Mouse (Mus musculus) heart, embryonic 11.5 days (tissue): ENCODE results near the gene Trove2. TPM values are rescaled to one million over a fixed set of nuclear protein-coding genes. Genes with fewer than 3 reads are reported as not detected.
"Not testable (repeated sequence)": the region's sequence is repeated elsewhere in the genome, so short reads cannot be mapped to it uniquely, and the experiment has no call there.

ENCODE experiments used
- ATAC-seq: fragments of 200-750 bp; cut with Nextera tagmentation; replicated peaks from 2 replicates; pipeline ENCODE4 v1.8.0; 2017; ENCODE audit warnings: moderate library complexity; ENCODE audit not compliant: insufficient number of reproducible peaks, low FRiP score, low TSS enrichment
- H3K27ac ChIP-seq: fragments of 300-500 bp; sonication (generic); 2 replicates; pipeline ENCODE4 v1.5.1; 2014; ENCODE audit warnings: mild to moderate bottlenecking, low read depth, low read length
- H3K27me3 ChIP-seq: fragments of 300-500 bp; sonication (generic); 2 replicates; pipeline ENCODE4 v1.6.1; 2014; ENCODE audit warnings: mild to moderate bottlenecking, low read length, mixed read lengths; ENCODE audit not compliant: control insufficient read depth, insufficient read depth
- H3K36me3 ChIP-seq: fragments of 300-500 bp; sonication (generic); 2 replicates; pipeline ENCODE4 v1.6.1; 2014; ENCODE audit warnings: mild to moderate bottlenecking, low read length, moderate library complexity, mixed read lengths; ENCODE audit not compliant: control insufficient read depth, insufficient read depth
- H3K4me1 ChIP-seq: fragments of 300-500 bp; sonication (generic); 2 replicates; pipeline ENCODE4 v1.6.1; 2014; ENCODE audit warnings: low read length; ENCODE audit not compliant: control insufficient read depth, insufficient read depth
- H3K4me2 ChIP-seq: fragments of 300-500 bp; sonication (generic); 2 replicates; pipeline ENCODE4 v1.6.1; 2014; ENCODE audit warnings: mild to moderate bottlenecking, moderate library complexity
- H3K4me3 ChIP-seq: fragments of 300-500 bp; sonication (generic); 2 replicates; pipeline ENCODE4 v1.5.1; 2014; ENCODE audit warnings: low read depth, low read length
- H3K9ac ChIP-seq: fragments of 300-500 bp; sonication (generic); 2 replicates; pipeline ENCODE4 v1.6.1; 2014; ENCODE audit warnings: mild to moderate bottlenecking, low read depth, low read length, moderate library complexity
- H3K9me3 ChIP-seq: fragments of 300-500 bp; sonication (generic); replicated peaks from 2 replicates; pipeline ENCODE4 v1.6.1; 2016; ENCODE audit warnings: low read length; ENCODE audit not compliant: control insufficient read depth
- WGBS: fragments of 180-500 bp; shearing (Covaris S2); extraction: QIAGEN DNeasy Blood & Tissue Kit; methylation state at CpG from one replicate; pipeline ENCODE4 v1.1.7; 2014; ENCODE audit not compliant: insufficient replicate concordance; 5-methylcytosine and 5-hydroxymethylcytosine counted together
- polyA plus RNA-seq: library from polyadenylated mRNA; unstranded; fragments of >200 nt; fragmentation: Nextera tagmentation; extraction: Ambion mirVana; gene quantifications from 2 replicates; pipeline ENCODE4 v1.2.1, GENCODE M21; 2014

The Trove2 gene
- polyA plus RNA-seq, 1 experiment from 2014 or later: 13.2 TPM

DNA sequence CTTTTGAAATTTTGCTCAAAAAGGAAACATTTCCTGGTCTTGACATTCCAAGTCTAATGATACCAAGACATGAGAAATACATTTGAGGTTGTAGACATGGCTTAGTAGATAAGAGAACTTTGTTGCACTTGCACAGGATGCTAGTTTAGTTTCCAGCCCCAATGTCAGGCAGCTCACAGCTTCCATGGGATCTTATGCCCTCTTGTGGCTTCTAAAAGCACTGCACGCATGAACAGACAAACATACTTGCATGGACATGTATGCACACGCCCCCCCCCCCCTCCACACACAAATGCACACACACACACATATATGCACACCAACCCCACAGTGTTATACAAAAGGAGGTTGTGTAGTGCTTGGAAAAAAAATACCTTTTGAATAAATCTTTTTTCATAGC lies 46.0 kb downstream of the Trove2 start:
- Histone ChIP-seq H3K4me3 (no peak overlapping the region), H3K4me2 (no peak overlapping the region), H3K9ac (no peak overlapping the region), H3K36me3 (no peaks in the 10 kb centered on the region), H3K9me3 (no peaks in the 10 kb centered on the region), H3K27me3 (no peaks in the 10 kb centered on the region), H3K27ac (no peak overlapping the region), H3K4me1 (no peaks in the 10 kb centered on the region)
- ATAC-seq: no peak
- 71% methylated on average over 2 of the region's 2 CpGs for WGBS

- no peak overlapping the region for H3K4me3 ChIP-seq
- ATAC-seq: no peak
- no peak overlapping the region for H3K9ac ChIP-seq
- no peaks in the 10 kb centered on the region for H3K9me3 ChIP-seq
- no peaks in the 10 kb centered on the region for H3K36me3 ChIP-seq
- WGBS: 67% methylated on average over 9 of the region's 9 CpGs
- H3K27ac ChIP-seq: no peak overlapping the region
- H3K4me2 ChIP-seq: no peak overlapping the region
- H3K27me3 ChIP-seq: no peaks in the 10 kb centered on the region
- no peaks in the 10 kb centered on the region for H3K4me1 ChIP-seq
Observed at GRCm38 (mm10) chr1:143727701-143728445, 49.0 kb downstream of the Trove2 start.

- H3K27me3 ChIP-seq: no peaks in the 10 kb centered on the region
- no peak for ATAC-seq
- H3K4me3 ChIP-seq: no peak overlapping the region
- H3K9me3 ChIP-seq: no peaks in the 10 kb centered on the region
- no peaks in the 10 kb centered on the region for H3K36me3 ChIP-seq
- no peaks in the 10 kb centered on the region for H3K4me1 ChIP-seq
- no peak overlapping the region for H3K4me2 ChIP-seq
- no peak overlapping the region for H3K9ac ChIP-seq
- WGBS: 54% methylated on average over 5 of the region's 5 CpGs
- no peak overlapping the region for H3K27ac ChIP-seq
Observed at GRCm38 (mm10) chr1:143724456-143725064, 52.3 kb downstream of the Trove2 start.

- H3K27me3 ChIP-seq, H3K36me3 ChIP-seq, H3K9me3 ChIP-seq, H3K9ac ChIP-seq, H3K4me3 ChIP-seq, H3K27ac ChIP-seq, H3K4me2 ChIP-seq, H3K4me1 ChIP-seq, ATAC-seq: not testable (repeated sequence)
- WGBS: no CpG with 5 or more reads among the region's 2 CpGs
Observed at GRCm38 (mm10) chr1:143716038-143716437, 60.8 kb downstream of the Trove2 start, which contains the start of gene Glrx2. Glrx2 (plus strand) TSS chr1:143716338.

GRCm38 (mm10) chr1:143710627-143710976 lies 66.3 kb downstream of the Trove2 start:
- no peak for ATAC-seq
- no peak overlapping the region for H3K9ac ChIP-seq
- 23% methylated on average over 5 of the region's 5 CpGs for WGBS

DNA sequence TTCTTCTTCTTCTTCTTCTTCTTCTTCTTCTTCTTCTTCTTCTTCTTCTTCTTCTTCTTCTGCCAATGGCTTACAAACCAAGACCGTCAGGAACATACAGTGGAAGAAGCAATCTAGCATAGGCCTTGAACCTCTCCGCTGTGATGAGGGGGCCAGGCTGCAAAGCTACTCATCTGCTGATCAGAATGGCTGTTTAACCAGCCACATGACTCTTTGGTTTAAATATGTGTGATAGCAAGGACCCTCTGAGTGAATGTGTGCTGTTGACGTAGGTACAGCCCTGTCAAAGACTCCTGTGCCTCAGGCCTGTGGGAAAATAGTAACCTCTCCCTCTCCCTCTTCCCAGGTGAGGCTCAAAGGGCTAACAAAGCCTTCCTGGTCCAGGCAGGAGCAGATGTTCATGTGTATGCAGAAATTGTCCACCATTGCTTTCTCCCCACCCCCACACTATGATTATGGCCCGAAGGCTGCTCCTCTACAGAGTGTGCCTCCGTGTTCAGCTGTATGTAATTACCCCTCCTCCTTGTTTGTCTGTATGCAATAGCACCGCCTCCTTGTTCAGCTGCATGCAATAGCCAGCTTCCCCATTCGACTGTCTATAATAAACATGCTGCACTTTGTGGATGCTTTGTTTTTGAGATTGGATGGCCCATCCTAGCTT lies 66.8 kb downstream of the Trove2 start:
- no peak for ATAC-seq
- no peak overlapping the region for H3K27ac ChIP-seq

More at GRCm38 (mm10) chr1:143710627-143710976, 66.3 kb downstream of the Trove2 start:
- H3K9me3 ChIP-seq: no peaks in the 10 kb centered on the region
- H3K36me3 ChIP-seq: no peaks in the 10 kb centered on the region
- peaks cover 4% of the 10 kb centered on the region; the same call in 1 of the 2 replicates for H3K4me1 ChIP-seq
- no peak overlapping the region for H3K27ac ChIP-seq
- H3K4me3 ChIP-seq: no peak overlapping the region
- H3K27me3 ChIP-seq: no peaks in the 10 kb centered on the region
- H3K4me2 ChIP-seq: no peak overlapping the region

DNA sequence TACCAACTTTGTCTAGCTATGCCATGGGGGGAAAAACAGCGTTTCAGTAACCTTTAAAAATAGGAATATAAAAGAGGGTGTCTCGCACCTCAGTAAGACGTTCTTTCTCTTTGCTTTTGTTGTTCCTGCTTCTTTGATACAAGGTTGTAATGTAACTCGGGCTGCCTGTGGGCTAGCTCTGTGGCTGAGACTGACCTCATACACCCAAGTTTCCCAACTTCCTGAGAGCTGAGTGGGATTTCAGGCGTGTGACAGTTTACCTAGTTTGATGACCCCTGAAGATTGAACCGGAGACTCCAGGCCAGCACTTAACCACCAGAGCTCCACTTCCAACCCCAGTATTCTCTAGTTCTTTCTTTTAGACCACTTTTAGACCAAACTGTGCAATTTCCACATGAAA lies 68.5 kb downstream of the Trove2 start:
- Histone ChIP-seq H3K4me2 (no peak overlapping the region), H3K27me3 (no peaks in the 10 kb centered on the region), H3K9ac (no peak overlapping the region), H3K36me3 (no peaks in the 10 kb centered on the region), H3K4me3 (no peak overlapping the region), H3K27ac (no peak overlapping the region), H3K9me3 (no peaks in the 10 kb centered on the region), H3K4me1 (peaks cover 4% of the 10 kb centered on the region; the same call in 1 of the 2 replicates)
- no peak for ATAC-seq
- 74% methylated on average over 6 of the region's 6 CpGs for WGBS

More for the DNA sequence above, 66.8 kb downstream of the Trove2 start:
- Histone ChIP-seq H3K4me1 (peaks cover 4% of the 10 kb centered on the region; the same call in 1 of the 2 replicates), H3K9ac (no peak overlapping the region), H3K4me2 (no peak overlapping the region), H3K27me3 (no peaks in the 10 kb centered on the region), H3K36me3 (no peaks in the 10 kb centered on the region), H3K9me3 (no peaks in the 10 kb centered on the region), H3K4me3 (no peak overlapping the region)
- 69% methylated on average over 7 of the region's 7 CpGs for WGBS

DNA sequence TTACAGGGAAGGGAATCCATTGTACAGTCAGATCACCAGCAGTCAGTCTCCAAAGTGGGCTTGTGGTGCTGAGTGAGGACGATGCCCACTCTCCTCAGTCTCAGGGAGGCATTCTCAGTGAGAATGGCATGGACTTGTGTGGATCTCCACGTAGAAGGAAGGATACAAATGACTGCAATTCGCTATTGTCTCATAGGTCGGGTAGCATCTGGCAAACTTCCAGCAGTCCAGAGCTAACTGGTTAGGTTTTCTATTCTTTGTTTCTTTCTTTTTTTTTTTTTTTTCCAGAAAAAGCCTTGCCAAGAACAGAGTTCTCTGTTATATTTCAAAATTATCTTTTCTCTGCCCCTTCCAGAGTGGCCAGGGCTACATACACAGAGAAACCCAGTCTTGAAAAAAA lies 69.9 kb downstream of the Trove2 start:
- Histone ChIP-seq H3K27me3 (no peaks in the 10 kb centered on the region), H3K4me1 (peaks cover 4% of the 10 kb centered on the region; the same call in 1 of the 2 replicates), H3K4me2 (no peak overlapping the region), H3K9ac (no peak overlapping the region), H3K27ac (no peak overlapping the region), H3K9me3 (no peaks in the 10 kb centered on the region), H3K36me3 (no peaks in the 10 kb centered on the region), H3K4me3 (no peak overlapping the region)
- no peak for ATAC-seq
- WGBS: 63% methylated on average over 4 of the region's 4 CpGs
